Mouse (Mus musculus) thymus, postnatal 14 days (tissue): ENCODE results near the gene Fam161b.

ENCODE experiments used
- DNase-seq: peaks from one replicate; pipeline ENCODE4 v3.0.0; 2021

Gene Fam161b

DNA sequence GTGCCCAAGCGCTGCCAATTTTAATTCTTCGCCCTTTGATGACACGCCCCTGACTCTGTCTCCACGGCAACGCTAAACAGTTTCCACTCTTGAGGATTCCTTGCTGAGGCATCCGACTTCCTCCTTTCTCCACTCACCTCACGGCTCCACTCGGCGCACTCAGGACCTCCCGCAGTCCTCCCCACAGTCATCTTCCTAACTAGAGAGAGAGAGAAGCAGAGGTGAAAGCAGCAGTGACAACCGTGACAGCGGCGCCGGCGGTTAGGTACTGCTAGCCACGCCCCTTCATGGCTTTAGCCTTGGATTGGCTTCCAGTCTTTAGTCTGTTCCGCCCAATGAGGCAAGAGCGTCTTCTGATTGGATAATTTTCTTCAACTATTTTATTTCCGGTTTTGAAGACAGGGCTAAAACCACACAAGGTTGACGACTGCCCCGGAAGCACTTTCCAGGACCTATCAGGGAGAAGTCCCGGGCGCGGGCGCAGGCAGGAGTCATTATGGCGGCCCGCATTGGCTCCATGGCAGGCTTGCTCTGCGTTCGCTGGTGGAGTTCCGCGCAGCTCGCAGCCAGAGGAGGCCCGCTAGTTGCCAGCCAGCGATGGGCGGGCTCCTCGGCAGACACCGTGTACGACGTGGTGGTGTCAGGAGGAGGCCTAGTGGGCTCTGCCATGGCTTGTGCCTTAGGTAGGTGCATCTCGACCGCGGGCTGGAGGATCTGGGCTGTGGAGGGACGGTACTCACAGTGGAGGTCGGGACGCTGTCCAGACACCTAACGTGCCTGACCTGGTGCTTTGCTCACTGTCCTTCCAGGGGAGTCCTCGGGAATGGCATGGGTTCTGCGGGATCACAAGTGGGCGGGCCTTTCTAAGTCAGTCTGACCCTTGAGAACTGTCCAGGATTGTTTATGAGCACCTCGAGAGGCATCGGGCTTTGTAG lies at the start of gene Fam161b, which contains the start of gene Coq6:
Gene Fam161b, minus strand, starts transcription at position 279 of the 935 bp plus-strand sequence.
Gene Coq6, plus strand, starts transcription at position 103 of the 935 bp plus-strand sequence.
- peak; percentile 94 for DNase-seq

DNA sequence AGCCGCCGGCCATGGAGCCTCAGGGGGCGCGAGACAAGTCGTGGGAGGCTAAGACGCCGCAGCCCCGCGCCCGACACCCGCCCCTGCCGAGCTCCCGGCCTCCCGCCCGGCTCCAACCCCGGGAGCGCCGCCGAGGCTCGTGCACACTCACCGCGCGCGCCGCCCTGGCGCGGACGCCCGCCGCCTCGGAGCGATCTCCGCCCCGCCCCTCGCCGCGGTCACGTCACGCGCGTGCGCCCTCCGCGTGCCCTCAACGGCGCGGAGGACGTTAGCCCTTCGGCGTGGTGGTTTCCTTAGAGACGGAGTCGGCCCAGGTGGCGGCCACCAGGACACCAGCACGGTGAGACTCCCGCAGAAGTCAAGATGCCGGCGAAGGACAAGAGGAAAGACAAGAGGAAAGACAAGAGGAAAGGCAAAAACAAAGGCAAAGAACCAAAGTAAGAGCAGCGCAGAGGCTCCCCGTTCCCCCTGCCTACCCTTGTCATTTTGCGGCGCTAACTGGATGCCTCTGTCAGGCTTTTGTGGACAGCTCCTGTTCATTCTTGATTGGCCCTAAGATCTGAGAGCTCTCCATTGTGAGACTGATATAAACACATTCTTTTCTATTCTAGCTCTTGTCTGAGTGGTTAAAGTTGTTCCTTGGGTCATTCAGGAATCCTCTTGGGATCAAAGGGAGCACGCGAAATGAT lies 47.3 kb upstream of the Fam161b start, which contains the start of the genes Entpd5 and Bbof1:
Gene Entpd5, minus strand, starts transcription at position 211 of the 689 bp plus-strand sequence.
Gene Bbof1, plus strand, starts transcription at position 253 of the 689 bp plus-strand sequence.
- DNase-seq = peak; percentile 95

DNA sequence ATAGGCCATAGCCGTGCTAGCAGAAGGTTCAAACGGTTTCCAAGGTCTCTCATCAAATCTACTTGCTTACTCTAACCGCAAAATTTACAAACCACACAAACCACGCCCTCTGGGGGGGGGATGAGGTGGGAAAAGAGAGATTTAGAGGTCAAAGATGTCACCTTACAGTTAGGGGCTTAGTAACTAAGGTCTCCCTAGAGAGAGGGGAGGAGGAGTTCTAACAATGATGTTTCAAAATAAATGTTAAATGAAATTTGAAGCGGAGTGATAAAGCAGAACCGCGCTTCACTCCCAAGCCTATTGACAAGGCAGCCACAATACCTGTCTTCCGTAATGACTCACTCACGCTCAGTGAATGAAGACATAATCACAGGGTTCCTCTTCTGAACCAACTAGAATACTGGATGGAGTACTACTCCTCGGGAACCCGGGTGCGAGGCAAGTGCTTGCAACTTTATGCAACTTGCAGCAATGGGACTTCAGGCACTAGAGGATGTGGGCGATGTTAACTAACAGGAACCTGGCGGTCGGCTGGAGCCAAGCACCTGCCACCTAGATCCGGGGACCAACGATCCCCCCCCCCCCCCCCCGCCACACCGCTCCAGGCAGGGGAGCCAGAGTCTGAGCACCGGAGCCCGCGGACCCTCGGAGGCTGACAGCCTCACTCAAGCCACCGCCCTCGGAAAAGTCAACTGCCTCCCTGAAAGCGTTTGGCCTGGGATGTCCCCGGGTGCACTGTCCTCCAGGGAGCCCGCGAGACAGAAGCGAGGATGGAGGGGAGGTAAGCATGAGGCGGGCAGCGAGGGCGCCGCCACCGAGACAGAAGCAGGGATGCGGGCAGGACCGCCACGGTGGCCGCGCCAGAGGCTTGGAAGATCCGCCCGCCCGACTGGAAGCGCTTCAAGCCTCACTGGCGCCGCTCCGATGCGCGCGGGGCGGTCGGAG lies 46.5 kb upstream of the Fam161b start:
- peak; percentile 87 for DNase-seq

DNA sequence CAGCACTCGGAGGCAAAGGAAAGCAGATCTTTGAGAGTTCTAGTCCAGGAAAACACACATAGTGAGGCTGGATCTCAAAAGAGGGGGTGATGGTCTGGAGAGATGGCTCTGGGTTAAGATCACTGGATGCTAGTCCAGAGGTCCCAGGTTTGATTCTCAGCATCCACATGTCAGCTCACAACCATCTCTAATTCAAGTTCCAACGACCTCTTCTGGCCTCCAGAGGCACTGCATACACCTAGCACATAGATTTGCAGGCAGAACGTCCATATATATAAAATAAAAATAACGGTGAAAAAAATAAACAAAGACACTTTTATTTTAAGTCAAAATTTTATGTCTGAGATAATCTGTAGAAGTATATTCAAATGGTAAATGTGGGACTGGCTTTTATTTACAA lies 45.6 kb upstream of the Fam161b start:
- peak; percentile 14 for DNase-seq

DNA sequence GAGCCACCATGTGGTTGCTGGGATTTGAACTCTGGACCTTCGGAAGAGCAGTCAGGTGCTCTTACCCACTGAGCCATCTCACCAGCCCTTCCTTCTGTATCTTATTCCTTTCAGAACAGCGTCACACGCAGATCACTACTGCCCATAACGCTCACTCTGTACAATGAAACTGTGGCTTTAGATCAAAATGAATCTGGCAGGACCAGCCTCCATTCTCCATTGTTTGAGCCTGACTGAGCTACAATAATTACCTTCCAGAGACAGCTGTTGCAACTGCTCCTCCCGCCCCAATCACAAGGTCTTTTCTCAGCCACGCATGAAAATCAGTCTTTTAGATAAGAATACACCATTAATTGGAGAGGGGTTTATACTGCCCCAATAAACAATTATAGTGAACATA lies 42.9 kb upstream of the Fam161b start:
- no peak for DNase-seq

DNA sequence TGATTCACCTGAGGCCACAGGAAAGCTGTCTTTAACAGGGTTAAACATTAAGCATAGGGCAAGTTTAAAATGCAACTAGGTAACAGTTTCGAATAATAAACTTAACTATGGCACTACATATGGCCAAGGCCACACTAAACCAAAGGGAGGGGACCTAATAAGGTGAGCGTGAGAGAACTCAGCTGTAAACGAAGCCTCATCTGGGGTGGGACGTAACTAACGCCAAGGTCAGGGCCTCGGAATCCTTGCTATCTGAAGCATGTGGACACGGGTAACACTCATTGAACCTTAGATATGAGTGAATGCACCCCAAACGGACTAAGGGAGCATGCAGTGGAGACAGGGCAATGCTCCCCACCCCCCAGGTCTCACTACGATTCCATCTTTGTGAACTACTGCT lies 41.3 kb upstream of the Fam161b start:
- no peak for DNase-seq

DNA sequence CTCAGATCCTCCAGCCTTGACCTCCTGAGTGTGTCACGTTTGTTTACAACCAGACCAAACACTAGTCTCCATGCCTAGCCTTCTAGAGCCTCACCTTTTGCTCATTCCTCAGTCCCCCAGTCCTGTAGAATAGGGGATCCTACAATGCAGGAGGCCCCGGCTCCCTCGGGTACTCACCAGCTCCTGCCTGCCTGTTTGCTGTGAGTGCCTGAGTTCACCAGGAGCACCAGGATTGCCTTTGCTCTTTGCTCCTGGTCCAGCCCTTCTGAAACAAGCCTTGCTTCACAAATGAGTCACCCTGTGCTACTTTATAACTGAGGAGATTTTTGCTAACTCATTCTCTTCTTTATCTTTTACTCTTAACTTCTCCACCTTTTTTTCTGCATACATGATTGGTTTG lies 39.0 kb upstream of the Fam161b start:
- DNase-seq = no peak

DNA sequence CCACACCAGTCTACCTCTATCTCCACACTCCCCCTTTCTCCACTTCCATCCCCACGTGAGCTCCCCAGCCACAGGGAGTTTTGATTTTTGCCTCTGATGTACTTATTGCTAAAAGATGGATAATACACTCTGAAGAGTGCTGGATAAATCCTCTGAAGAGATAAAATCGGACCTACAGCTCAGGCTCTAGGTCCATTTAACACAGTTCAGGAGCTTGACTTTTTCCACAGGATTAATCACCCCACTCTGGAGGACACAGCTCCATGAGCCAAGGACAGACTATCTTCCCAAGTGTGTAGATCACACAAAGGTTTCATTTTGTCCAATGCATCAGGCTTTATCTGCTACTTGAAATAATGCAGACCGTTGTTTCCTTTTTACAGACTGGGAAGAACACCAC lies 38.4 kb upstream of the Fam161b start:
- DNase-seq = no peak

DNA sequence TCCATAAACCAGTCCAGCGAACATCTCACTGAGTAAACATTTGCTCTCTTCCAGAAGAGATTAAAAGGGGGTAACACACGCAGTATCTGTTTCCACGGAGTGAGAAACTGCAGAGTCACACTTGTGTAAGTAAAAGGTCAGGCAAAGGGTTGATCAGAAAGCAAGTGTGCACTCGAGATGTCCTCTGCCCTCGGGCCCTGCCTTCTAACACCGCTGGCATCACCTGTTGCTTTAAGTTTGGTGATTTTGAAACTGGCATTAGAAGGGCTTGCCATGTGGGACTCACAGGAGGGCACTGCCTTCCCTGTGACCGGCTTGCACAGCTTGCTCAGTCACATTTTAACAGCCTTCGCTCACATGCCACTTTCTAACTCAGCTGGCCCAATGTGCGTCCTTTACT lies 38.0 kb upstream of the Fam161b start:
- no peak for DNase-seq

DNA sequence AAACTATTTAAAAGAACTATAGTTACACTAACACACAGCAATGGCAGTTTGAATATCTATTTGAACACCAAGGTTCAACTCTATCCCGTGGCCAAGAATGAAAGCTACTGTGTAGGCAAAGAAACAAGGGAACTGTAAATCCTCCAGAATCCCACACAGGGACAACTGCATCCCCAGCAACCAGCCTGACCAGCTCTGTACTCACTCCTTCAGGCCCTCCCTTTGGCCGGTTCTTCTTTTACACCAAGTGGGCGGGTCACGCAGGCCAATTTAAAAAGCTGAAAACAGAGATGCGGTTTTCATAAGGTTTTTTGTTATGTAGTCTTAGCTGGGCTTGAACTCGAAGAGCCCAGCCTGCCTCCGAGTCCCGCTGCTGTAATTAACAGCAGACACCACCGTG lies 37.5 kb upstream of the Fam161b start:
- DNase-seq = no peak

DNA sequence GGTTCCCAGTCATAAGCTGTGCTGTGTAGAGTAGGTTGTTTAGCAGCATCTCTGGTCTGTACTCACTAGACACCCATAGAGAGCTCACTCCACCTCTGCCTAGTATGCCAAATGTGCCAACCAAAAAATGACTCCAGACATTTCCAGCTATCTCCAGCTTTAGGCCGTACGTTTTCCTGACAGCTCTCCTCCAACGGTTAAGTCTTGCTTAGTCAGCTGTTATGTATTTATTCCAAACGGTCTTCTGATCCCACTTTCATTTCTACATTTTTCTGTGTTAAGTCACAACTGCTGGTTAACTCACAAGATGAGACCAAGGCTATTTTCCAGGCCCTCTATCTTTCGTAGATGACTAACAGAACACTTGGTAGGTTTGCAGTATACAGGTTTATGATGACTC lies 37.0 kb upstream of the Fam161b start:
- DNase-seq = no peak

DNA sequence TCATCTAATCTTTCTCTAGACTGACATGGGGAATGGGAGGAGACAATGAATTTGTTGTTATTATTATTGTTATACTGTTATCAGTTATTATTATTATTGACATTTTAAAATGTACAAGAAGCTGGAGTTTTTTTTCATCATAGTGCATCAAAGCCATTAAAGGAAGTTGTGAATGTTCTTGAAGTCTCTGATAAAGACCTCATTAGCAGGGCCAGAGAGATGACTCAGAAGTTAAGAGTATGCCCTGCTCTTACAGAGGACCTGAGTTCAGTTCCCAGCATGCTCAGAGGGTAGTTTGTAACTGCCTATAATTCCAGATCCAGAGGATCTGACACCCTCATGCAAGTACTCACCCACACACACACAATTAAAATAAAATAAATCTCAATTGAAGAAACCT lies 36.1 kb upstream of the Fam161b start:
- no peak for DNase-seq

DNA sequence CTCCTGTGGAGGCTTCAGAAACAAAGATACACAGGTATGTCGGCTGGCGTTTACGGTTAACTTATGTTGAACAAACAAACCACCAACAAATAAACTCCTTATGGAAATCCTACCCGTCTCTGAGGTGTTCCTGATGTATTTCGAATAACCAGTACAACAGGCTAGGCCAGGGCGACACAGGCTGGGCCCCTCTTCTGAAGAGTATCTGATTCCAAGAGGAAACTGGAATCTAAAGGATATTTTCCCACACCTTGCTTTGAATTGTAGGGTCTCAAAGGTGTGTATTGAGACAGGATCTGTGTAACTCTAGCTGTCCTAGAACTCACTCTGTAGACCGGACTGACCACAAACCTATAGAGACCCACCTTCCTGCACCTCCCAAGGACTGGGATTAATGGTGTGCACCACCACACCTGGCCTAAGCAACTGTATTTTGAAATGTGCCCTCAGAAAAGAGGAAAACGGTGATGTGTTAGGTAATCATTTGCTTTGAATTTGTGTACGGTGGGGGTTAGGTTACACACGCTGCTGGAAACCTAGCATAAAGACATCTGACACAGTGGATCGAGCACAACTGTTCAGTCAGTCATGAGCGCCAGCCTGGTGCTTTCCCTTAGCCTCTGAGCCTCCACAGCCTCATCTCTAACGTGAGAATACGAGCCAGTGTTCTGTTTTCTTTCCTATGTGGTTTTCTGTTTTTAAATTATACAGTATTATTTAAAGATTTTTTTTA lies 35.5 kb upstream of the Fam161b start:
- no peak for DNase-seq

DNA sequence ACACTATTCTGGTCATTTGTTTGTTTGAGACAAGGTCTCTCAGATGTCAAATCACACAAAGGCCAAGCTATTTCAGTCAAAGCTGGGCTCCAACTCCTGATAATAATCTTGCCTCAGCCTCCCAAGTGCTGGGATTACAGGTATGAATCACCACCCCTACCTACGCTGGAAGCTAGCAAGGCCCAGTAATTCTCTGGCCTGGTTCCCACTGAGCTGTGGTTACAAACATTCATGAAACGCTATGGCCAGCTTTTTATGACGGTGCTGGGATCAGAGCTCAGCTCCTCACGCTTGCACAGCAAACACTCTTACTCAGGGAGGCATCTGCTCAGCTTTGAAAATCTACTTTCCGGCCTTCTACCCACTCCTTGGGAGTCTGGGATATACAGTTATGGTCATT lies 32.2 kb upstream of the Fam161b start:
- no peak for DNase-seq

DNA sequence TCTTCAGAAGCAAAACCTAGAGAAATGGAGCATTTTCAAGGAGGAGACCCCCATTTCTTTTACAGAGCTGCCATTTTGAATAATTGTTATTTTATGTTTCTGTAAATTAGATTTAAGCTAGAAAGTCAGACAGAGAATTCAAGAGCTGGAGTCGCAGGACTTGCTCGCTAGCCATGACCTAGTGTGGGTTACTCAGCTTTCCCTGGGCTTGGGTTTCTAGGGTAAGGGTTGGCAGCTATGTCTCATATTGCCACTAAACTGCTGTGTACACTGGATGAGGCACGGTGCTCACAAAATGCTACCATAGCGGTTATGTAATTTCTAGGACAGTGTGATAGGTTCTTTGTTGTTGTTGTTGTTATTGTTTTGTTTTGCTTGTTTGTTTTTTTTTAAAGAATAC lies 31.0 kb upstream of the Fam161b start:
- DNase-seq = no peak

DNA sequence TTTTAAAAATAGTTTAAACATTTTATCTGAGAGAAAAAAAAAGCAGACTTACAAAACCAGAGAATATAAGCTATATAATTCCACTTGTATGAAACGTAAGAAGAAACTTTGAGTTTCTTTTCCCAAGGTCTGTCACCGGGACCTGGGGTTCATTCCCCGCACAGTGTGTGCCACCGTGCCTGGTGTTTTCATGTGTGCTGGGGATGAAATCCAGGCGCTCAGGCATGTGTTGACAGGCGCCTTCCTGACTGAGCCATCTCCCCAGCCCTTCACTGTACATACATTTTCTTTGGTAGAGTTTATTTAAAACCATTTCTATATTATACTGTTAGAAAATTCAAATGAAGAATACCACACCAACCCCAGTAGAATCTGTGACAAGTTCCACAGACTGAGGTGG lies 28.7 kb upstream of the Fam161b start:
- no peak for DNase-seq

DNA sequence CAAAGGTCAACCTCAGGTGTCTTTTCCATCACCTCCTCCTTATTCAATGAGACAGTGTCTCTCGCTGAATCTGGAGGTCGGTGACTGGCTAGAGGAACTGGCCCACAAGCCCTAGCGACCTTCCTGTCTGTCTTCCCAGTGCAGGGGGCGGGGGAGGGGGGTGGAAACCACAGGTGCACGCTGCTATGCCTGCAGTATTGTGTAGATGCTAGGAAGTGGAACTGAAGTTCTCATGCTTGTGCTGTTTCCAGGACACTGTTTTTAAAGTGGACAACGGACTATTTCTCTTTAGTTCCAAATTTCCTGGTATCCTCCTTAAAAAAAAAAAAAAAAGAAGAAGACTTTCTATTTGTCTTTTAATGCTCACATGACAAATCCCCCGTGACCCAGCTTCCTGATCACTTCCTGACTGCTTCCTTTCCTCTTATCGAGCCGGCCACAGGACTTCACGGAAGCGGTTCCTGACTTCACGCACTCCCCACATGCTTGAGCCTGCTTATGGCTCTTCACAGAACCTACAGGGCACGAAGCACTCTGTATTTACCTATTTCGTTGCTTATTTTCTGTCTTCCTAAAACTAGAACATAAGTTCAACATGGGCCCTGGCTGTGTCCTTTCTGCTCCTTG lies 27.3 kb upstream of the Fam161b start:
- peak; percentile 15 for DNase-seq

DNA sequence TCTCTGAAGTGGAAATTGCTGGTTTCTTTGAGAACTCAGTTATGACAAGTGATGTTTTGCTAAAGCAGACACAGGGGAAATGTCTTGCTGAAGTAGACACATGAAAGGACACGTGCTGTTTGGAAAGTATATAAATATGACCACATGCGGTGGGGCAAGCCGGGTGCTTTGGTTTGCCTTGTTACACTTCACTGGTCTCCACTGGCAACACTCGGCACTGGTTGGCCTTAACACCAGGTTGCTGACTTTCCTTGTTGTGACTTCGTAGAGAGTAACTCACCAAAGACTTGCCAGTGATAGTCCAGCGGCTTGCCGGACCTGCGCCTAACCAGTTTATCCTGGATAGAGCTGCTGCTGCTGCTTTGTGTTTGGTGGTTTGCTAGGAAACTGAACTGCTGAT lies 26.5 kb upstream of the Fam161b start:
- no peak for DNase-seq

DNA sequence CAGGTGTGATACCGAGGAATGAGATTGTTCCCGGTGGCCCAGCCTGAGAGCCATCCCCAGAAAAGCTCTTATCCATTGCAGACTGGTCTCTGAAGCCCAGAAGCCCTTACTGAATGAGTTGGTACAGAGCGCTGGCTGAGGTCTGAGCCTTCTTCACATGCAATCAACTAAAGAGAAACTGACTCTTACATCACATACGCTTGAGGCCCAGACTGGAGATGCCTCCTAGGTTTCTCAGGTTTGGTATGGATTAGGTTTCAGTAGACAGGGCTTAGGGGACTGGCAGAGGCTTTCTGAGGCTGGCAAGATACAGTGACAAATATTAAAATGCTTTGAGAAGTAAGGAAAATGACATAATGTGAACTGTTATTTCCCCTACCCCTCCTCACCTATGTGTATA lies 23.8 kb upstream of the Fam161b start:
- DNase-seq = no peak

DNA sequence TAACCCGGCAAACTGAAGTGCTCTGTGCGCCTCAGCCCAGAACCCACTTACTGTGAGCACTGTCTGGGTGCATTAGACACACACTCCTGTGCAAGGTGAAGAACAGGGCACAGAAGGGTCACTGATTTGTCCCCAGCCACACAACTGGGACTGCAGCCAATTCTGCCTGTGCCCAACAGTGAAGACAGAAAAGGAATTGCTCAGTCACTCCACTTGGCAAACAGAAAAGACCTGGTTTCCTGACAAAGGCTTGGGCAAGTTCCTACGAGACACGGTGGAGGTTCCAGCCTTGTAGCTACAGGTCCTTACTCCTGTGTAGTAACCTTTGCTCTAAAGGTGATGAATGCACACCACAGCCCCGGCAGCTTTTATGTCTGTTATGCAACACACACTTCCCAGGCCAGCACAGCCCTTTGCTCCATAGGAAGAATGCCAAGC lies 23.0 kb upstream of the Fam161b start:
- no peak for DNase-seq

DNA sequence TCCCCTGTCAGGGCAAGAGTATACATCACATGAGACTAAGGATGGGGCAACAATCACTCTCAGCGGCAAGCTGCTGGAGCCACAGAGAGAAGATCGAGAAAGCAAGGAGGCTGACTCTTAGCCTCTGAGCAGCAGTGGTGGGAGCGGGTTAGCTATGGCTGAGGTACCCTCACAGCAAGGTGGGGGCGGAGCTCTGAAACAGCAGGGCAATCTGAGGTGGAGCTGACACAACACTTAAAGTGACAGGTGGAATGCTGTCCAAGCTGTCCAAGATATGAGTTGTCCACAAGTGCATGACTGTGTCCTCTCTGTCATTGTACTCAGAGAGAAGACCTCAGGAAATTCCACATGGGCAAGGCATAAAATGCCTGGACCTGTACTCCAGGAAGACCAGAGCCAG lies 20.7 kb upstream of the Fam161b start:
- DNase-seq = no peak
